Mouse (Mus musculus) limb, embryonic 11.5 days (tissue): ENCODE results near the gene Arih1. TPM values are rescaled to one million over a fixed set of nuclear protein-coding genes. Genes with fewer than 3 reads are reported as not detected.

Experiments used
- ATAC-seq: fragments of 200-750 bp; cut with Nextera tagmentation; 2 replicates; pipeline ENCODE4 v1.8.0; 2017; ENCODE audit warnings: low read depth; ENCODE audit not compliant: insufficient number of reproducible peaks, low FRiP score, low TSS enrichment
- DNase-seq: peaks from one replicate; pipeline ENCODE4 v3.0.0-alpha.2; 2015; ENCODE audit warnings: low spot score
- H3K27ac ChIP-seq: fragments of 300-500 bp; sonication (generic); replicated peaks from 2 replicates; pipeline ENCODE4 v1.5.1; 2014; ENCODE audit warnings: low read depth, mild to moderate bottlenecking, low read length
- H3K27me3 ChIP-seq: fragments of 300-500 bp; sonication (generic); 2 replicates; pipeline ENCODE4 v1.6.1; 2014; ENCODE audit warnings: mild to moderate bottlenecking, low read length, mixed read lengths; ENCODE audit not compliant: control insufficient read depth, insufficient read depth
- H3K36me3 ChIP-seq: fragments of 300-500 bp; sonication (generic); 2 replicates; pipeline ENCODE4 v1.6.1; 2014; ENCODE audit warnings: mild to moderate bottlenecking, low read length, moderate library complexity, mixed read lengths; ENCODE audit not compliant: control insufficient read depth, insufficient read depth
- H3K4me1 ChIP-seq: fragments of 300-500 bp; sonication (generic); 2 replicates; pipeline ENCODE4 v1.6.1; 2014; ENCODE audit warnings: low read length, mixed read lengths; ENCODE audit not compliant: control insufficient read depth, insufficient read depth
- H3K4me2 ChIP-seq: fragments of 300-500 bp; sonication (generic); 2 replicates; pipeline ENCODE4 v1.6.1; 2014; ENCODE audit warnings: low read depth, mild to moderate bottlenecking, moderate library complexity; ENCODE audit not compliant: severe bottlenecking
- H3K4me3 ChIP-seq: fragments of 300-500 bp; sonication (generic); 2 replicates; pipeline ENCODE4 v1.5.1; 2014; ENCODE audit warnings: low read depth, low read length
- H3K9ac ChIP-seq: fragments of 300-500 bp; sonication (generic); 2 replicates; pipeline ENCODE4 v1.6.1; 2014; ENCODE audit warnings: mild to moderate bottlenecking, low read length
- H3K9me3 ChIP-seq: fragments of 300-500 bp; sonication (generic); 2 replicates; pipeline ENCODE4 v1.6.1; 2016; ENCODE audit warnings: low read length; ENCODE audit not compliant: control insufficient read depth
- WGBS: fragments of 180-500 bp; shearing (Covaris S2); extraction: QIAGEN DNeasy Blood & Tissue Kit; methylation state at CpG from one replicate; pipeline ENCODE4 v1.1.7; 2014; 5-methylcytosine and 5-hydroxymethylcytosine counted together
- polyA plus RNA-seq: library from polyadenylated mRNA; unstranded; fragments of >200 nt; fragmentation: Nextera tagmentation; extraction: Ambion mirVana; gene quantifications from 2 replicates; pipeline ENCODE4 v1.2.1, GENCODE M21; 2014

Arih1 gene
- polyA plus RNA-seq, 1 experiment from 2014 or later = 21.2 TPM

- H3K36me3 ChIP-seq = no peaks in the 10 kb centered on the region
- no peak overlapping the region for H3K4me3 ChIP-seq
- no peaks in the 10 kb centered on the region for H3K27me3 ChIP-seq
- 94% methylated on average over 5 of the region's 5 CpGs for WGBS
- H3K9ac ChIP-seq = no peak overlapping the region
- DNase-seq = no peak
- H3K4me2 ChIP-seq = no peak overlapping the region
- H3K27ac ChIP-seq = no peak overlapping the region
- H3K9me3 ChIP-seq = no peaks in the 10 kb centered on the region
- no peaks in the 10 kb centered on the region for H3K4me1 ChIP-seq
- ATAC-seq = no peak
Measured at GRCm38 (mm10) chr9:59518976-59519375, 32.6 kb upstream of the Arih1 start.

GRCm38 (mm10) chr9:59517127-59517526 lies 30.7 kb upstream of the Arih1 start:
- Histone ChIP-seq H3K27ac (no peak overlapping the region), H3K4me3 (no peak overlapping the region), H3K27me3 (no peaks in the 10 kb centered on the region), H3K4me2 (no peak overlapping the region), H3K9ac (peak overlapping the region; percentile 22; the same call in 1 of the 2 replicates), H3K36me3 (no peaks in the 10 kb centered on the region), H3K4me1 (no peaks in the 10 kb centered on the region), H3K9me3 (no peaks in the 10 kb centered on the region)
- no peak for ATAC-seq
- DNase-seq = no peak
- WGBS = 45% methylated on average over 7 of the region's 7 CpGs

- Histone ChIP-seq H3K4me1 (no peaks in the 10 kb centered on the region), H3K9me3 (no peaks in the 10 kb centered on the region), H3K27ac (no peak overlapping the region), H3K36me3 (no peaks in the 10 kb centered on the region), H3K4me3 (no peak overlapping the region), H3K9ac (no peak overlapping the region), H3K4me2 (no peak overlapping the region), H3K27me3 (no peaks in the 10 kb centered on the region)
- WGBS = 76% methylated on average over 3 of the region's 3 CpGs
- ATAC-seq (no peak), DNase-seq (no peak)
Measured at GRCm38 (mm10) chr9:59515069-59515468, 28.7 kb upstream of the Arih1 start.

- no peak overlapping the region for H3K27ac ChIP-seq
- ATAC-seq = no peak
- 47% methylated on average over 4 of the region's 4 CpGs for WGBS
Measured at GRCm38 (mm10) chr9:59512381-59512780, 26.0 kb upstream of the Arih1 start.

GRCm38 (mm10) chr9:59508146-59508545 lies 21.7 kb upstream of the Arih1 start:
- DNase-seq (no peak), ATAC-seq (no peak)
- Histone ChIP-seq H3K9me3 (no peaks in the 10 kb centered on the region), H3K9ac (no peak overlapping the region), H3K4me1 (no peaks in the 10 kb centered on the region), H3K4me2 (no peak overlapping the region), H3K27me3 (no peaks in the 10 kb centered on the region), H3K27ac (no peak overlapping the region), H3K4me3 (no peak overlapping the region), H3K36me3 (no peaks in the 10 kb centered on the region)
- 44% methylated on average over 1 of the region's 1 CpGs for WGBS

More at GRCm38 (mm10) chr9:59512381-59512780, 26.0 kb upstream of the Arih1 start:
- Histone ChIP-seq H3K36me3 (no peaks in the 10 kb centered on the region), H3K9me3 (no peaks in the 10 kb centered on the region), H3K4me1 (no peaks in the 10 kb centered on the region), H3K27me3 (no peaks in the 10 kb centered on the region), H3K4me2 (no peak overlapping the region), H3K4me3 (no peak overlapping the region), H3K9ac (no peak overlapping the region)
- DNase-seq = no peak

GRCm38 (mm10) chr9:59487331-59487730 lies 913 bp upstream of the Arih1 start:
- H3K36me3 ChIP-seq = no peaks in the 10 kb centered on the region
- DNase-seq = no peak
- H3K27ac ChIP-seq = no peak overlapping the region
- H3K4me2 ChIP-seq = peak overlapping the region; percentile 80
- no peaks in the 10 kb centered on the region for H3K27me3 ChIP-seq
- peak overlapping the region; percentile 99 for H3K4me3 ChIP-seq
- H3K4me1 ChIP-seq = no peaks in the 10 kb centered on the region
- ATAC-seq = no peak
- H3K9me3 ChIP-seq = no peaks in the 10 kb centered on the region
- H3K9ac ChIP-seq = peak overlapping the region; percentile 99

- WGBS = 0% methylated on average over 61 of the region's 71 CpGs
- ATAC-seq = peak; percentile 65
Measured at GRCm38 (mm10) chr9:59486076-59486518, 321 bp downstream of the Arih1 start.

GRCm38 (mm10) chr9:59485511-59486075 lies 825 bp downstream of the Arih1 start:
- Histone ChIP-seq H3K4me1 (no peaks in the 10 kb centered on the region), H3K27ac (peak overlapping the region; percentile 98), H3K36me3 (no peaks in the 10 kb centered on the region), H3K4me2 (peak overlapping the region; percentile 80), H3K9ac (peak overlapping the region; percentile 99), H3K9me3 (no peaks in the 10 kb centered on the region), H3K27me3 (no peaks in the 10 kb centered on the region), H3K4me3 (peak overlapping the region; percentile 99)
- ATAC-seq (peak; percentile 61; the same call in 1 of the 2 replicates), DNase-seq (peak; percentile 73)
- 0% methylated on average over 34 of the region's 34 CpGs for WGBS

More at GRCm38 (mm10) chr9:59486076-59486518, 321 bp downstream of the Arih1 start:
- Histone ChIP-seq H3K27me3 (no peaks in the 10 kb centered on the region), H3K27ac (peak overlapping the region; percentile 98), H3K9me3 (no peaks in the 10 kb centered on the region), H3K9ac (peak overlapping the region; percentile 99), H3K4me2 (peak overlapping the region; percentile 80), H3K4me3 (peak overlapping the region; percentile 99), H3K4me1 (no peaks in the 10 kb centered on the region), H3K36me3 (no peaks in the 10 kb centered on the region)
- no peak for DNase-seq

- H3K9ac ChIP-seq = peak overlapping the region; percentile 99
- no peaks in the 10 kb centered on the region for H3K4me1 ChIP-seq
- no peaks in the 10 kb centered on the region for H3K27me3 ChIP-seq
- peak overlapping the region; percentile 99 for H3K4me3 ChIP-seq
- no peak for DNase-seq
- no peaks in the 10 kb centered on the region for H3K36me3 ChIP-seq
- no peak for ATAC-seq
- no peaks in the 10 kb centered on the region for H3K9me3 ChIP-seq
- WGBS = 18% methylated on average over 7 of the region's 7 CpGs
- peak overlapping the region; percentile 80 for H3K4me2 ChIP-seq
- no peak overlapping the region for H3K27ac ChIP-seq
Measured at GRCm38 (mm10) chr9:59484760-59485159, 1.7 kb downstream of the Arih1 start.
